Mouse (Mus musculus) adrenal gland, postnatal 36 days (tissue): ENCODE measurements around the gene Olfr49. TPM values are rescaled to one million over a fixed set of nuclear protein-coding genes. Genes with fewer than 3 reads are reported as not detected.

ENCODE experiments used
- DNase-seq, 2 experiments: peaks; one replicate each; pipeline ENCODE4 v3.0.0; 2021; ENCODE audit warnings: mixed read lengths in 1 of 2
- total RNA-seq, 2 experiments: library from RNA; stranded (reverse); gene quantifications; 2 replicates each; pipeline ENCODE4 v1.2.3; 2021

Olfr49 gene
- total RNA-seq, 2 experiments from 2014 or later = not detected

DNA sequence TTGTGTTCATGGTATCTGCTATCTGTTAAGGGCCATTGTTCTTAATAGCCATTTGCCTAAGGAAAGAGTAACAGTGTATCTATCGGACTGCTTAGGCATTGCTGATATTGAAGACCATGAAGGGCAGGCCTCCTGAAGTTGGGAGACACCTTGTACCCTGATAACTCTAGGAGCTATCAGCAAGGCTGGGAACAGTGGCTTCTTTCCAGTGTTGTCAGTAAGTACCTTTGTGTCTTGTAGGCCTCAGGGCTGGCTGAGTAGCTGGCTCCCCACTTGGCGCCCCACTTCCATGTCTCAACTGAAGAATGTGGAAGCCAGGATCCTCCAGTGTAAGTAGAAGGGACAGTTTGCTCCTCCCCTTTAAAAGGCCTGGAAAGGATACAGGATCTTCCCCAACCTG lies 23.4 kb downstream of the Olfr49 start:
- no peak for DNase-seq

DNA sequence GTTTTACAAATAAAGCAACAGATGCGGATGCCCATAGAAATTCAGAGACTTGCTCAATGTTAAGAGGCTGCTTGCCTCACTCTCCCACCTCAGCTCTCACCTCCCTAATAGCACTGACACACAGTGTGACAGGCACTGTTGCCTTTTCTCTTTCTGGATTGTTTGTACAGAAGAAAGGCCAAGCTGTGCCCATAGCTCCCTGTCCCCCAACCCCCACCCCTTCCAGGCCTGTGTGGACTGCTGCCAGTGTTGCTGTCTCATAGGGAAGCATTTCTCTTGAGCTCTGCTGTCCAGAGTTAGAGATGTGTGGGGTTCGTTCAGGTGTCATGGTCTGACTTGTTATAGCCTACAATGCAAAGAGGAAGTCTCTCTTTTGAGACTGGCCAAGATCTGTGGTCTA lies 24.5 kb downstream of the Olfr49 start:
- DNase-seq = peak; percentile 77 to 82

GRCm38 (mm10) chr14:54259722-54260085 lies 25.0 kb downstream of the Olfr49 start:
- DNase-seq = no peak

GRCm38 (mm10) chr14:54259003-54259721 lies 25.6 kb downstream of the Olfr49 start:
- DNase-seq = peak; percentile 99 to 100

GRCm38 (mm10) chr14:54258131-54258670 lies 26.5 kb downstream of the Olfr49 start:
- no peak for DNase-seq

- no peak for DNase-seq
These were observed 30.0 kb downstream of the Olfr49 start for GRCm38 (mm10) chr14:54254670-54255202.

DNA sequence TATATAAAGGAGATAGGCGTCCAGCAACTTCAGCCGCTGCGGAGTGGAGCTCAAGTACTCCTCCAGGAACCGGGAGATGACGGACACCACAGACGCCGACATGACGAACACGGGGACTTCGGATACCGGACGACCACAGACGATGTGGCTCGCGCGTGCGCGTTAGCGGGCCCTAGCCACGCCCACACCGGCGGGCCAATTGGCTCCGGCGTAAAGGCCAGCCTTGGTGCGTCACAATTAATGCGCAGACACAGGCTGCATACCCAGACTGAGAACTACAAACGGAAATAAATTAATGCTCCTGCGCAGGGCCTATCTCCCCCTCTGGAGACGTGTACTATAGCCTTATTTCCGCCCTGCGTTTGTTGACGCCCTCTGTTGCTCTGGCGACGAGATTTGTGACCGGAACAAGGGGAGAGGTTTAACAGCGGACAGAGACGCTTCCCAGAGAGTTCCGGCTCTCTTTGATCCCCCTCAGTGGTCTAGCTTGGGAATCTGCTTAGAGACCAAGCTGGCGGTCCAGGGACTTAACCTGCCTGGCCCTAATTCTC lies 30.9 kb downstream of the Olfr49 start, which contains the start of the genes Dad1 and Abhd4:
Gene Dad1, minus strand, starts transcription at position 364 of the 551 bp plus-strand sequence.
Gene Abhd4, plus strand, starts transcription at position 448 of the 551 bp plus-strand sequence.
- DNase-seq = peak; percentile 99

DNA sequence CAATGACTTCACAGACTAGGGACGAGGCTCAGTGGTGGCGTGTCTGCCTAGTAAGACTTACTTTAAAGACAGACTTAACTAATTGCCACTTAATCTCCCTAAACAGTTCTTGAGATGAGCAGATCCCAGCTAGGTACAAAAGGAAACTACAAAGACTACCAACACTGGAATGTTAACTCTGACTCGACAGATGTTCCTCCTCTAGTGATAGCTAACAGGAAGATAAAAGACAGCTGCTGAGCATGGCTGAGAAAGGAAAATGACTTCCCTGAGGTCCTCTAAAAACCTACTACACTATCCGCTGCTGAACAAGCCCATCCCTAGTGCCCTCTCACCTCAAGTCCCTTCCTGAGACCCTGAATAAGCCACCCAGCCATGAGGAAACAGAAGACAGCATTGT lies 34.6 kb downstream of the Olfr49 start:
- DNase-seq = no peak

- DNase-seq = peak; percentile 66 to 74
These were observed 35.4 kb downstream of the Olfr49 start for GRCm38 (mm10) chr14:54249326-54249725.

DNA sequence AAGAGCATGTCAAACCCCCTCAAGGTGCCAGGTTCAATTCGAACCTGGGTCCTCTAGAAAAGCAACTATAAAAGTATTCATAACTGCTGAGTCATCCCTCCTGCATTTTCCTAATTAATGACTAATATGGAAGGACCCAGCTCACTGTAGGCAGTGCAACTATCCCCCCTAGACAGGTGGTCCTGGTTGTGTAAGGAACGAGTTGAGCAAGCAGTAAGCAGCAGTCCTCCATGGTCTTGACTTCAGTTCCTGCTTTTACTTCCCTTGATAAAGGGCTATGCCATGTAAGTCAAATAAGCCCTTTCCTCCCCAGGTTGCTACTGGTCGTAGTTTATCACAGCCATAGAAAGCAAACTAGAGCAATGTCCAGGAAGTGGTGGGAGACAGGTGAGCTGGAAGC lies 38.5 kb downstream of the Olfr49 start:
- no peak for DNase-seq

GRCm38 (mm10) chr14:54244183-54244582 lies 40.6 kb downstream of the Olfr49 start:
- peak; percentile 51 to 52 for DNase-seq

- peak; percentile 49 to 54 for DNase-seq
These were observed 44.2 kb downstream of the Olfr49 start for GRCm38 (mm10) chr14:54240542-54240941.

- DNase-seq = peak; percentile 92 to 93
These were observed 45.6 kb downstream of the Olfr49 start for GRCm38 (mm10) chr14:54239002-54239736.

GRCm38 (mm10) chr14:54236881-54237280 lies 47.9 kb downstream of the Olfr49 start:
- peak; percentile 52 to 60 for DNase-seq

DNA sequence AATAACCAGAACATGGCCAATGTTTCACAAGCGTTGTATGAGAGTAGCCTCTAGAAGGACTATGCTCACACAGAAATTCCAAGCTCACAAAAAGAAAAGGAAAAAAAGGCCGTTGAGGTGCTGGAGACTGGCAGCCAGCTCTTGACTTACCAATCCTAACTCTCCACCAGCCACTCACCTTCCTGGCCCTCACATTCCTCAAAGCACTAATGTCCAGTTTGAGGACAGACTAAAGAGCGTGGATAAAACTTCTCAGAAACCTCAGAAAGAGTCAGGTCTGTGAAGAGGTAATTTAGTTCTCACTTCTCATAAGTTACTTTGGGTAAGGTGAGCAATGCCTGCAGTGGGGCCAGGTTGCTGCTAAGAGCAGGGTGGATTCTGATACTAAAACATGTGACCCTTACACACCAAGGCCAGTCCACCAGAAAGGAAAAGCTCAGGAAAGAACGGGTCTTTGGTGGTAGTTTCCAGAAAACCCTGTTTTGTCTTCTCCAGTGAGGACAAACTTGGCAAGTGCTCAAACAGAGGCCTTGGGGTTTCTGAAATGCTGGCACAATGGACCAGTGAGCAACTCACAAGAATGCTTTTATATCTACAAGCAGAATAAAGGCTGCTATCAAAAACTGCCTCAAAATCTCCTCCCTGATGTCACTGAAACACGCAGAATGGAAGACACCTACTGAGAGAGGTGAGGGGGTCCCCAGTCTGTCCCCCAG lies 48.8 kb downstream of the Olfr49 start:
- peak; percentile 75 to 77 for DNase-seq

DNA sequence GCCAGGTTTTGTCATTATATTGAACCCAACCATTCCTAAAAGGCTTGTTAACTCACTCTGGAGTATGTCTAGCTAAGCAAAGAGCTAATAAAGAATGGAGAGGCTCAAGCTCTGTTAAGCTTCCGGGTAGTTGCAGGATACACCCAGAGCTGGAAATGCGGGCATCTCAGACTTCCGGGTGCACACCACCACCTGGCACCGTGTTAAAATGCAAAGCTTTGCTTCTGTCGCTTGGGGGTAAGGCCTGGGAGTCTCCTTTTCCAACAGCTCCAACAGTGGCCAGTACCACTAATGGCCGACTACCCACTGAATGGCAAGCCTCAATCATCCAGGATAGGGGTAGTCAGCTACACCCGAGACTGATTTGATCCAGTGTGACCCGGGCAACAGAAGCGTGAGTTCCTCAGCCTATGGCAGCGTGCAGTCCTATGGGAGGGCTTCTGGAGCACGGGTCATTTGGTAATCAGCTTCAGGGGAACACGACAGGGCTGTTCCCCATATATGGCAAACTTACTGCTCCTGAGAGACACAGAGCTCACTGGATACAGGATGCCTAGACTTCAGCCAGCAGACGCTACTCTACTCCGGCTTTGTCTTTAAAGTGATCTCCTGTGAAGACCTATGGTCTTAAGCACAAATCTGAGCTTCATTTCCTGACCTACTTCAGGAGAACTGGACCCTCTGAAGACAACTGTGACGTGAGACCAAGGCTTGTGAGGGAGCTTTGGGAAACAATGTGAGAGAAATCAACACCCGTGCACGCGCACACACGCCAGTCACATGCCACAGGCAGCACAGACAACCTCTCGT lies 50.3 kb downstream of the Olfr49 start:
- no peak for DNase-seq

GRCm38 (mm10) chr14:54233559-54234143 lies 51.1 kb downstream of the Olfr49 start:
- no peak for DNase-seq

GRCm38 (mm10) chr14:54232811-54233558 lies 51.8 kb downstream of the Olfr49 start:
- DNase-seq = peak; percentile 47 to 61

GRCm38 (mm10) chr14:54232143-54232542 lies 52.6 kb downstream of the Olfr49 start:
- DNase-seq = no peak
